Mouse (Mus musculus) midbrain, embryonic 10.5 days (tissue): ENCODE results near the gene Prkca. TPM values are rescaled to one million over a fixed set of nuclear protein-coding genes. Genes with fewer than 3 reads are reported as not detected.

Source experiments
- DNase-seq: peaks from one replicate; pipeline ENCODE4 v3.0.0-alpha.2; 2017; ENCODE audit warnings: low spot score
- H3K27ac ChIP-seq: fragments of 300-500 bp; sonication (generic); replicated peaks from 2 replicates; pipeline ENCODE4 v1.5.1; 2016; ENCODE audit warnings: mild to moderate bottlenecking
- H3K27me3 ChIP-seq: fragments of 300-500 bp; sonication (generic); 2 replicates; pipeline ENCODE4 v1.6.1; 2016; ENCODE audit warnings: low read depth, mild to moderate bottlenecking; ENCODE audit not compliant: poor library complexity, severe bottlenecking
- H3K36me3 ChIP-seq: fragments of 300-500 bp; sonication (generic); 2 replicates; pipeline ENCODE4 v1.6.1; 2016; ENCODE audit warnings: mild to moderate bottlenecking, moderate library complexity
- H3K4me1 ChIP-seq: fragments of 300-500 bp; sonication (generic); 2 replicates; pipeline ENCODE4 v1.6.1; 2016
- H3K4me3 ChIP-seq: fragments of 300-500 bp; sonication (generic); 2 replicates; pipeline ENCODE4 v1.5.1; 2016; ENCODE audit warnings: mild to moderate bottlenecking, moderate library complexity
- H3K9me3 ChIP-seq: fragments of 300-500 bp; sonication (generic); replicated peaks from 2 replicates; pipeline ENCODE4 v1.6.1; 2016; ENCODE audit warnings: mild to moderate bottlenecking
- WGBS: fragments of 180-500 bp; shearing (Covaris S2); methylation state at CpG from one replicate; pipeline ENCODE4 v1.1.7; 2016; 5-methylcytosine and 5-hydroxymethylcytosine counted together
- polyA plus RNA-seq: library from polyadenylated mRNA; unstranded; fragments of >200 nt; fragmentation: Nextera tagmentation; extraction: Ambion mirVana; gene quantifications from 2 replicates; pipeline ENCODE4 v1.2.1, GENCODE M21; 2016

Prkca gene
- polyA plus RNA-seq, 1 experiment from 2014 or later = 2.5 TPM

GRCm38 (mm10) chr11:108307258-108307657, 36.5 kb downstream of the Prkca start:
- Histone ChIP-seq H3K4me3 (no peak overlapping the region), H3K36me3 (no peaks in the 10 kb centered on the region), H3K9me3 (no peaks in the 10 kb centered on the region), H3K4me1 (peaks cover 1% of the 10 kb centered on the region; the same call in 1 of the 2 replicates), H3K27ac (no peak overlapping the region), H3K27me3 (no peaks in the 10 kb centered on the region)
- 89% methylated on average over 7 of the region's 7 CpGs for WGBS
- DNase-seq = no peak

GRCm38 (mm10) chr11:108303787-108304186, 39.9 kb downstream of the Prkca start:
- Histone ChIP-seq H3K36me3 (no peaks in the 10 kb centered on the region), H3K4me1 (peaks cover 17% of the 10 kb centered on the region), H3K4me3 (no peak overlapping the region), H3K27me3 (no peaks in the 10 kb centered on the region), H3K9me3 (no peaks in the 10 kb centered on the region), H3K27ac (no peak overlapping the region)
- no peak for DNase-seq
- 97% methylated on average over 4 of the region's 4 CpGs for WGBS

GRCm38 (mm10) chr11:108301796-108302490, 41.8 kb downstream of the Prkca start:
- H3K27me3 ChIP-seq = no peaks in the 10 kb centered on the region
- no peak for DNase-seq
- H3K9me3 ChIP-seq = no peaks in the 10 kb centered on the region
- WGBS = 83% methylated on average over 10 of the region's 10 CpGs
- no peak overlapping the region for H3K4me3 ChIP-seq
- no peaks in the 10 kb centered on the region for H3K36me3 ChIP-seq
- peaks cover 35% of the 10 kb centered on the region for H3K4me1 ChIP-seq
- H3K27ac ChIP-seq = no peak overlapping the region

- WGBS = 78% methylated on average over 6 of the region's 6 CpGs
- no peaks in the 10 kb centered on the region for H3K27me3 ChIP-seq
- H3K27ac ChIP-seq = 0 out of 2 replicates have a peak overlapping the region, but pooled peaks have one; percentile 23
- H3K9me3 ChIP-seq = no peaks in the 10 kb centered on the region
- DNase-seq = no peak
- no peaks in the 10 kb centered on the region for H3K36me3 ChIP-seq
- H3K4me3 ChIP-seq = no peak overlapping the region
- H3K4me1 ChIP-seq = peaks cover 35% of the 10 kb centered on the region
Observed at GRCm38 (mm10) chr11:108301036-108301435, 42.7 kb downstream of the Prkca start.

- 80% methylated on average over 1 of the region's 1 CpGs for WGBS
- no peaks in the 10 kb centered on the region for H3K36me3 ChIP-seq
- H3K4me3 ChIP-seq = no peak overlapping the region
- H3K4me1 ChIP-seq = peaks cover 35% of the 10 kb centered on the region
- no peak overlapping the region for H3K27ac ChIP-seq
- H3K27me3 ChIP-seq = no peaks in the 10 kb centered on the region
- DNase-seq = no peak
- H3K9me3 ChIP-seq = no peaks in the 10 kb centered on the region
Observed at GRCm38 (mm10) chr11:108300443-108300842, 43.3 kb downstream of the Prkca start.

- H3K36me3 ChIP-seq = no peaks in the 10 kb centered on the region
- H3K27me3 ChIP-seq = no peaks in the 10 kb centered on the region
- WGBS = 90% methylated on average over 10 of the region's 10 CpGs
- peaks cover 35% of the 10 kb centered on the region for H3K4me1 ChIP-seq
- no peaks in the 10 kb centered on the region for H3K9me3 ChIP-seq
- no peak overlapping the region for H3K4me3 ChIP-seq
- DNase-seq = no peak
- no peak overlapping the region for H3K27ac ChIP-seq
Observed at GRCm38 (mm10) chr11:108299913-108300312, 43.8 kb downstream of the Prkca start.

GRCm38 (mm10) chr11:108297956-108298355, 45.8 kb downstream of the Prkca start:
- no peak for DNase-seq
- Histone ChIP-seq H3K9me3 (no peaks in the 10 kb centered on the region), H3K27ac (no peak overlapping the region), H3K36me3 (no peaks in the 10 kb centered on the region), H3K4me1 (peaks cover 35% of the 10 kb centered on the region), H3K4me3 (no peak overlapping the region), H3K27me3 (no peaks in the 10 kb centered on the region)
- WGBS = 28% methylated on average over 8 of the region's 8 CpGs

GRCm38 (mm10) chr11:108295373-108295772, 48.4 kb downstream of the Prkca start:
- Histone ChIP-seq H3K27ac (no peak overlapping the region), H3K4me1 (peaks cover 21% of the 10 kb centered on the region), H3K27me3 (no peaks in the 10 kb centered on the region), H3K9me3 (no peaks in the 10 kb centered on the region), H3K36me3 (no peaks in the 10 kb centered on the region), H3K4me3 (no peak overlapping the region)
- no peak for DNase-seq

- Histone ChIP-seq H3K27me3 (no peaks in the 10 kb centered on the region), H3K27ac (no peak overlapping the region), H3K4me3 (no peak overlapping the region), H3K4me1 (peaks cover 21% of the 10 kb centered on the region), H3K36me3 (no peaks in the 10 kb centered on the region), H3K9me3 (no peaks in the 10 kb centered on the region)
- no peak for DNase-seq
- 94% methylated on average over 12 of the region's 12 CpGs for WGBS
Observed at GRCm38 (mm10) chr11:108294305-108294813, 49.4 kb downstream of the Prkca start.

- no peaks in the 10 kb centered on the region for H3K27me3 ChIP-seq
- no peak overlapping the region for H3K27ac ChIP-seq
- H3K9me3 ChIP-seq = no peaks in the 10 kb centered on the region
- no peak overlapping the region for H3K4me3 ChIP-seq
- WGBS = 75% methylated on average over 3 of the region's 3 CpGs
- DNase-seq = no peak
- H3K4me1 ChIP-seq = peaks cover 18% of the 10 kb centered on the region
- no peaks in the 10 kb centered on the region for H3K36me3 ChIP-seq
Observed at GRCm38 (mm10) chr11:108293843-108294242, 49.9 kb downstream of the Prkca start.

GRCm38 (mm10) chr11:108289192-108289591, 54.5 kb downstream of the Prkca start:
- H3K36me3 ChIP-seq = no peaks in the 10 kb centered on the region
- H3K4me1 ChIP-seq = peaks cover 10% of the 10 kb centered on the region
- WGBS = 89% methylated on average over 5 of the region's 5 CpGs
- H3K9me3 ChIP-seq = no peaks in the 10 kb centered on the region
- DNase-seq = no peak
- no peak overlapping the region for H3K4me3 ChIP-seq
- no peaks in the 10 kb centered on the region for H3K27me3 ChIP-seq
- H3K27ac ChIP-seq = no peak overlapping the region

GRCm38 (mm10) chr11:108287321-108287720, 56.4 kb downstream of the Prkca start:
- H3K9me3 ChIP-seq = no peaks in the 10 kb centered on the region
- no peak overlapping the region for H3K27ac ChIP-seq
- H3K27me3 ChIP-seq = no peaks in the 10 kb centered on the region
- no peak overlapping the region for H3K4me3 ChIP-seq
- no peak for DNase-seq
- WGBS = 84% methylated on average over 2 of the region's 2 CpGs
- H3K36me3 ChIP-seq = no peaks in the 10 kb centered on the region
- H3K4me1 ChIP-seq = peaks cover 10% of the 10 kb centered on the region

GRCm38 (mm10) chr11:108285046-108285445, 58.7 kb downstream of the Prkca start:
- Histone ChIP-seq H3K9me3 (no peaks in the 10 kb centered on the region), H3K36me3 (no peaks in the 10 kb centered on the region), H3K27ac (no peak overlapping the region), H3K4me1 (peaks cover 15% of the 10 kb centered on the region), H3K4me3 (no peak overlapping the region), H3K27me3 (no peaks in the 10 kb centered on the region)
- 31% methylated on average over 5 of the region's 5 CpGs for WGBS
- DNase-seq = no peak
